Mouse (Mus musculus): ENCODE results near the gene 1810009A15Rik.

- TF ChIP-seq CTCF (IDR thresholded peaks at IDR 0.05; ENCODE audit: low read depth): peak; percentile 82
- TF ChIP-seq EP300 (IDR thresholded peaks at IDR 0.05; ENCODE audit: low read depth): no peak
These were observed 44.1 kb upstream of the 1810009A15Rik start for GRCm38 (mm10) chr19:8844371-8845129.
